Mouse (Mus musculus) 416B (cell line): Measurements from ENCODE around the gene Ankrd50.

Experiments used
- DNase-seq: peaks from one replicate; pipeline ENCODE4 v3.0.0; 2011; ENCODE audit warnings: low read depth

Ankrd50 gene

GRCm38 (mm10) chr3:38484191-38485106, at the start of gene Ankrd50:
Ankrd50 (minus strand) TSS chr3:38484844.
- DNase-seq, result no peak

- no peak for DNase-seq
Observed at GRCm38 (mm10) chr3:38534245-38534644, 49.6 kb upstream of the Ankrd50 start.

GRCm38 (mm10) chr3:38520426-38520825, 35.8 kb upstream of the Ankrd50 start:
- no peak for DNase-seq

- DNase-seq, result no peak
Observed at GRCm38 (mm10) chr3:38519971-38520370, 35.3 kb upstream of the Ankrd50 start.

GRCm38 (mm10) chr3:38503606-38504005, 19.0 kb upstream of the Ankrd50 start:
- DNase-seq, result no peak

- DNase-seq, result no peak
Observed at GRCm38 (mm10) chr3:38502156-38502555, 17.5 kb upstream of the Ankrd50 start.

GRCm38 (mm10) chr3:38501739-38502138, 17.1 kb upstream of the Ankrd50 start:
- DNase-seq, result no peak

- no peak for DNase-seq
Observed at GRCm38 (mm10) chr3:38501316-38501715, 16.7 kb upstream of the Ankrd50 start.

- no peak for DNase-seq
Observed at GRCm38 (mm10) chr3:38498561-38498960, 13.9 kb upstream of the Ankrd50 start.

GRCm38 (mm10) chr3:38496795-38497385, 12.2 kb upstream of the Ankrd50 start:
- no peak for DNase-seq

- DNase-seq, result no peak
Observed at GRCm38 (mm10) chr3:38491702-38492101, 7.1 kb upstream of the Ankrd50 start.

- DNase-seq, result no peak
Observed at GRCm38 (mm10) chr3:38491236-38491635, 6.6 kb upstream of the Ankrd50 start.

- DNase-seq, result no peak
Observed at GRCm38 (mm10) chr3:38490720-38491119, 6.1 kb upstream of the Ankrd50 start.

GRCm38 (mm10) chr3:38485107-38485545, 482 bp upstream of the Ankrd50 start:
- no peak for DNase-seq

GRCm38 (mm10) chr3:38483551-38483950, 1.1 kb downstream of the Ankrd50 start:
- no peak for DNase-seq

- no peak for DNase-seq
Observed at GRCm38 (mm10) chr3:38482749-38483148, 1.9 kb downstream of the Ankrd50 start.

GRCm38 (mm10) chr3:38481106-38481505, 3.5 kb downstream of the Ankrd50 start:
- no peak for DNase-seq

- DNase-seq, result no peak
Observed at GRCm38 (mm10) chr3:38477936-38478335, 6.7 kb downstream of the Ankrd50 start.

- DNase-seq, result no peak
Observed at GRCm38 (mm10) chr3:38475587-38475986, 9.1 kb downstream of the Ankrd50 start.

GRCm38 (mm10) chr3:38473138-38473537, 11.5 kb downstream of the Ankrd50 start:
- DNase-seq, result no peak

- no peak for DNase-seq
Observed at GRCm38 (mm10) chr3:38471516-38471915, 13.1 kb downstream of the Ankrd50 start.

- no peak for DNase-seq
Observed at GRCm38 (mm10) chr3:38468131-38468530, 16.5 kb downstream of the Ankrd50 start.

- no peak for DNase-seq
Observed at GRCm38 (mm10) chr3:38466880-38467405, 17.7 kb downstream of the Ankrd50 start.
